Mouse (Mus musculus) testis, adult 2 months (tissue): ENCODE results near the gene Tmem219.

Experiments
- CTCF ChIP-seq: fragments of 200-500 bp; IDR thresholded peaks from 2 replicates; pipeline ENCODE4 v1.5.1; 2012; ENCODE audit warnings: low read depth, mild to moderate bottlenecking, inconsistent platforms, low read length, moderate library complexity; ENCODE audit not compliant: control insufficient read depth, insufficient read depth, insufficient replicate concordance
- POLR2A ChIP-seq: fragments of 200-500 bp; IDR thresholded peaks from 2 replicates; pipeline ENCODE4 v1.6.1; 2012; ENCODE audit warnings: low read depth, mild to moderate bottlenecking, inconsistent platforms, low read length, moderate library complexity; ENCODE audit not compliant: control insufficient read depth

DNA sequence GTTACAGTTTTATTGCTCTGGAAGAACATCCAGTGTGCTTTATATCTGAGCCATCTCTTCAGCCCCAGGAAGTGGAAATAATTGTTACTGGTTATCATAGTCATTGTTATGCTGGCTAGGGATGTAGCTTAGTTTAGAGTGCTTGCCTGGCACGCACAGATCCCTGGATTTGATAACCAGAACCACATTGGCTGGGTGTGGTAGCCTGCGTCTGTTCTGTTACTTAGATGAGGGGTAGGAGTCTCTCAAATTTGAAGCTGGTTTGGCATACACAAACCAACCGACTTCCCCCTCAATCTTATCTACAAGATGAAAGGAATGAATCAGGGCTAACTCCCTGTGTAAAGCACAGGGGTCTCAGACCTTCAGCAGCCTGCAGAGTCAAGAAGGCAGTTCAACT lies 3.6 kb upstream of the Tmem219 start:
- TF ChIP-seq POLR2A (no peak), CTCF (no peak)
